Mouse (Mus musculus): Measurements from ENCODE around the gene Bbs2.
"Not testable (repeated sequence)": the region's sequence is repeated elsewhere in the genome, so short reads cannot be mapped to it uniquely, and the experiment has no call there.

GRCm38 (mm10) chr8:94036541-94036940 is 62.2 kb downstream of the Bbs2 start:
- TF ChIP-seq CTCF (IDR thresholded peaks at IDR 0.05 in 2 of 3, conservative IDR thresholded peaks at IDR 0.05 in 1 of 3; ENCODE audit: control insufficient read depth in 1 of 3, insufficient read depth in 1 of 3, low read depth in 2 of 3, low read length in 3 of 3, poor library complexity in 1 of 3, severe bottlenecking in 1 of 3); ETS1 (IDR thresholded peaks at IDR 0.05; ENCODE audit: low read depth, low read length); EP300 (IDR thresholded peaks at IDR 0.05; ENCODE audit: low read depth in 1 of 2, low read length in 2 of 2); POLR2AphosphoS2 (IDR thresholded peaks at IDR 0.05; ENCODE audit: low read length); POLR2A (IDR thresholded peaks at IDR 0.05; ENCODE audit: control insufficient read depth in 1 of 2, insufficient read depth in 1 of 2, low read depth in 1 of 2, low read length in 2 of 2, poor library complexity in 1 of 2): not testable (repeated sequence)
